In genomic region chr3:85933586-85933985, GRCm38 (mm10) we compare ENCODE assay signal across 35 mouse cellular contexts. TPM values are rescaled to one million over a fixed set of nuclear protein-coding genes. Genes with fewer than 3 reads are reported as not detected.
"Had no signal": no experiment of that assay in that cellular context is flagged by ENCODE, and none has a peak within 500 bp of the region (broad histone marks: within the 10 kb centered on the region; RNA-seq: fewer than 3 reads in every experiment).

No protein-coding gene starts in this region.

- H3K9me3 ChIP-seq: limb, embryonic 10.5 days; limb, embryonic 12.5 days; limb, embryonic 13.5 days; limb, embryonic 15.5 days; liver, embryonic 12.5 days; liver, embryonic 13.5 days; liver, embryonic 15.5 days; lung, embryonic 15.5 days; midbrain, embryonic 10.5 days; midbrain, embryonic 12.5 days; midbrain, embryonic 13.5 days; midbrain, embryonic 15.5 days; neural tube, embryonic 12.5 days; neural tube, embryonic 13.5 days had no signal

- H3K27ac ChIP-seq: limb, embryonic 10.5 days; limb, embryonic 12.5 days; limb, embryonic 13.5 days; limb, embryonic 15.5 days; liver, embryonic 12.5 days; liver, embryonic 13.5 days; liver, embryonic 14.5 days; liver, embryonic 15.5 days; lung, embryonic 15.5 days; macrophage; midbrain, embryonic 10.5 days; midbrain, embryonic 12.5 days; midbrain, embryonic 13.5 days; midbrain, embryonic 15.5 days; neural tube, embryonic 12.5 days; neural tube, embryonic 13.5 days had no signal

- H3K9ac ChIP-seq: limb, embryonic 12.5 days; limb, embryonic 13.5 days; limb, embryonic 15.5 days; liver, embryonic 12.5 days; liver, embryonic 13.5 days; liver, embryonic 14.5 days; liver, embryonic 15.5 days; liver, postnatal 0 days; lung, embryonic 14.5 days; lung, embryonic 15.5 days; midbrain, embryonic 12.5 days; midbrain, embryonic 13.5 days; midbrain, embryonic 15.5 days; neural tube, embryonic 12.5 days; neural tube, embryonic 13.5 days had no signal

- H3K4me3 ChIP-seq: limb, embryonic 10.5 days; limb, embryonic 12.5 days; limb, embryonic 13.5 days; limb, embryonic 15.5 days; liver, embryonic 12.5 days; liver, embryonic 13.5 days; liver, embryonic 15.5 days; lung, embryonic 15.5 days; megakaryocyte, embryonic 14.5 days; midbrain, embryonic 10.5 days; midbrain, embryonic 12.5 days; midbrain, embryonic 13.5 days; midbrain, embryonic 15.5 days; myocyte; neural tube, embryonic 12.5 days; neural tube, embryonic 13.5 days had no signal

- DNase-seq: left cerebral cortex, postnatal 4 days; liver; liver, embryonic 13.5 days; liver, postnatal 0 days; lung, adult 18-20 months; lung, adult 2 months; lung, embryonic 14.5 days; lung, postnatal 10 days; lung, postnatal 14 days; lung, postnatal 36 days; lung, postnatal 4 days; midbrain, embryonic 14.5 days had no signal

- H3K36me3 ChIP-seq: limb, embryonic 10.5 days; limb, embryonic 12.5 days; limb, embryonic 13.5 days; limb, embryonic 15.5 days; liver, embryonic 12.5 days; liver, embryonic 13.5 days; liver, embryonic 15.5 days; lung, embryonic 15.5 days; midbrain, embryonic 10.5 days; midbrain, embryonic 12.5 days; midbrain, embryonic 13.5 days; midbrain, embryonic 15.5 days; neural tube, embryonic 12.5 days; neural tube, embryonic 13.5 days had no signal

- H3K27me3 ChIP-seq: limb, embryonic 12.5 days; limb, embryonic 13.5 days; limb, embryonic 15.5 days; liver, embryonic 13.5 days; liver, embryonic 15.5 days; lung, embryonic 15.5 days; midbrain, embryonic 12.5 days; midbrain, embryonic 13.5 days; midbrain, embryonic 15.5 days; neural tube, embryonic 12.5 days; neural tube, embryonic 13.5 days had no signal

- H3K4me1 ChIP-seq: limb, embryonic 10.5 days; limb, embryonic 12.5 days; limb, embryonic 13.5 days; limb, embryonic 15.5 days; liver, embryonic 12.5 days; liver, embryonic 13.5 days; liver, embryonic 15.5 days; lung, embryonic 15.5 days; megakaryocyte, embryonic 14.5 days; midbrain, embryonic 10.5 days; midbrain, embryonic 12.5 days; midbrain, embryonic 13.5 days; midbrain, embryonic 15.5 days; neural tube, embryonic 12.5 days; neural tube, embryonic 13.5 days had no signal

- H3K4me2 ChIP-seq: limb, embryonic 12.5 days; limb, embryonic 13.5 days; limb, embryonic 15.5 days; liver, embryonic 11.5 days; liver, embryonic 12.5 days; liver, embryonic 13.5 days; liver, embryonic 15.5 days; lung, embryonic 14.5 days; lung, embryonic 15.5 days; midbrain, embryonic 12.5 days; midbrain, embryonic 13.5 days; midbrain, embryonic 15.5 days; neural tube, embryonic 12.5 days; neural tube, embryonic 13.5 days had no signal

- ATAC-seq: liver, embryonic 12.5 days; liver, postnatal 0 days; lung, postnatal 0 days; midbrain, embryonic 13.5 days; midbrain, embryonic 15.5 days had no signal

RNA-seq across cellular contexts. Expression of gene Gm37240, which starts 46.3 kb away (rescaled TPM):
- total RNA-seq: megakaryocyte progenitor cell, adult 5-6 weeks; megakaryocyte-erythroid progenitor cell, adult 5-6 weeks; monocyte, adult 5-6 weeks had no signal
- polyA plus RNA-seq: macrophage; neural tube, embryonic 13.5 days had no signal

RNA-seq across cellular contexts. Expression of gene Glt28d2, which starts 46.3 kb away (rescaled TPM):
- total RNA-seq: megakaryocyte progenitor cell, adult 5-6 weeks; megakaryocyte, adult 5-6 weeks; monocyte, adult 5-6 weeks had no signal
- polyA plus RNA-seq: macrophage; midbrain, embryonic 10.5 days; midbrain, embryonic 13.5 days had no signal
